Mouse (Mus musculus): ENCODE data around the gene Atp10a.

Gene Atp10a

DNA sequence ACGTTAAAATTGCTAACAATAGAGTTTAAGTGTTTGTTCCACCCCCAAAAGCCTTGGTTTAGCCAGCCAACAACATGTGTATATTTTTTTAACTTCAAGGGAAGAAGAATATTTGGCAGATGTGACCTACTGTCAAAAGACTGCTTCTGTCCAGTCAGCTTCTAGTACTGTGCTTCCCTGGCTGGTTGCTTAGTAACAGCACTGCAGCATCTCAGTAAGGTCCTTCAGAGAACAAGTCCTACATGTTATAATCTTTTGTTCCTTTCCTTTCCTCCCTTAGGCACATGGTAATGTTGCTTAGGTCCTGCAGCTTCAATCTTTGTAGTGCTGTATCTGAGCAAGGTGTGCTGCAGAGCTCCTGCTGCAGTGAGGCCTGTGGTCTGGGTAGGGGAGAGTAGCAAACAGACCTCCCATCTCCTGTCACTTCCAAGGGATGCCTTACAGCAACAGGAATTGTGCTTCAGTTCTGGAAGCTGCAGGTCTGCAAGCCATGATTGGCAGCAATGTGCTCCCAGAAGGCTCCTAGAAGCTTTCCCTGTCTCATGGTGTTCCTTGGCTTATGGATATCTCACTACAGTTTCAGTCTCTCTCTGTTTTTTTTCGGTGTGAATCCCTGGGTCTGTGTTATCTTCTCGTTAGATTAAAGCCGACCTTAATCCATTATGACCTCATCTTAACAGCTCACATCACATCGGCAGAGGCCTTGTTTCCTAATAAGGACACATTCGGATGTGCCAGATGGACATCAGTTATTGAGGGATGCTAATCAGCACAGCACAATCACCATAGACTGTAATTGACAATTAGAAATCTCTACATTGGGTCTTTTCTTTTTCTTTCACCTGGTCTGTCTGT lies 34.3 kb downstream of the Atp10a start:
- DNase-seq, result no peak

DNA sequence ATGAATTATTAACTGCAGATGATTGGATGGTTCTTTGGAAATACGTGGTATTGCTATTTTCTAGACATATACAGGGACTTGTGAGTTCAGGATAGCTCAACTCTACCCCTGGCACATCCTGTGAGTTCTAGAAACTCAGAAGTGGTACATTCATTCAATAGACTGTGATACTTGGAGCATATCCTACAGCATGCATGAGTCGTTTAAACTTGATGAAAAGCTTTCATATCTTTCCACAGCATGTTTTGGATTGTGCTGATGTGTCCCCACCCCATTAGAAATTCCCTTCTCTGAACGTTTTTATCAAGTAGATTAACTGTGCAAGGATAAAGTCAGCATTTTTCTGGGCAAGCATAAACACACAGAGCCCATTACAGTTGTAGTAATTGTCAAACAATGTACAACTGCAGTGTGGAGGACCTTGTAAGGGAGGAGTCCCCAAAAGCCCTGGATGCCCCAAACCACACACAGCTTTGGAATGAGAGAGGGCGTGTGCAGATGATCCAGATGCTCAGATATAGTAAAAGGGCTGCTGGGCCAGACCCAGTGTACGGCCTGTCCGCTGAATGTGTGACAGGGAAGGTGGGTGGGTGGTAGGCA lies 35.1 kb downstream of the Atp10a start:
- DNase-seq, result no peak

DNA sequence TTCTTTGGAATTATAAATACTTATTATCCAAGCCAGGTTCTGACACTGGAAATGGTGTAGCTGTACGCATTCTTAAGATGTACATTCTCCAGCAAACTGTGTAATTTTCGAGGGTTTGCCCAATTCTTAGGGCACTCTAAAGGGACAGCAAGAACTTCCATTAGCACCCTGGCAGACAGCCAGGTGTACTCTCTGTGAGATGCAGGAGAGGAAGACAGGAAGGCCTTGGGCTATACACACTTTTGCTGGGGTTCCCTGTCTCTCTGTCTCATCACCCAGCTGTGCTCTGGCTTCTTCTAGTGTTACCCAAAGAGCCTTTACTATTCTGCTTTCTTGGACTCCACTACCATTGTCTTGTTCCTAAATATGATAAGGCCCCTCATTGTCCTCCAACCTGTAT lies 36.7 kb downstream of the Atp10a start:
- DNase-seq, result peak; percentile 25 to 33

DNA sequence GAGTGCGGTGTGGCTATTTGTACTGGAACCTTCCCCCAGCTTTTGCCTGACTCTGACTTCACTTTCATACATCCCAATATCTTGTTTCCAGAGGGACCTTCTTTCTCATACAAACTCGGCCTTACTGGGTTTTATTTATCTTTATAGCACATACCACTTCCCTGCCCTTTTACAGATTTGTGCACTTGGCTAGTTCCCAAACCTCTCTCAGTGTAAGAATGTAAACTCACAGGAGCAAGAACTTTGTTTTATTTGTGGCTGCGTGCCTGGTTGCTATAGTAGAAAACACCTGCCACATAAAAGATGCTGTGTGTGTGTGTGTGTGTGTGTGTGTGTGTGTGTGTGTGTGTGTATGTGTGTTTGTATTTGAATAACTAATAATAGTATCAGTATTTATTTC lies 37.4 kb downstream of the Atp10a start:
- DNase-seq, result no peak

DNA sequence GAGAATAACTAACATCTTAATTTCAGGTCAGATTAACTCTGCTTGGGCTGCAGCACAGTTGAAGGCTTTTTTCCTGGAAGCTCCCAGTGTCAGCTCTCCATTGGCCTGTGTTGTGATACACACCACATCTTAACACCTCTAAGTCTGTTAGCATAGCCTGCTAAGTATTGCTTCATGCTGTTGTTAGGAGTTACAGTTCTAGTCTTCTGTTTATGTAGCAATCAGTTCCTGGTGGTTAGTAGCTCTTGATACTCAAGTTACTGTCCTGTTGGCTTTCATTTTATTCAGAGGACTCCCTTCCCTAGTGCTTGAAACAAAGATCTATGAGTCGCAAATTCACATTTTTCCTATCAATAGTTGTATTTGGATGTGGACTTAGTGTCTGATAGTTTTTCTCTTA lies 39.7 kb downstream of the Atp10a start:
- DNase-seq, result no peak

DNA sequence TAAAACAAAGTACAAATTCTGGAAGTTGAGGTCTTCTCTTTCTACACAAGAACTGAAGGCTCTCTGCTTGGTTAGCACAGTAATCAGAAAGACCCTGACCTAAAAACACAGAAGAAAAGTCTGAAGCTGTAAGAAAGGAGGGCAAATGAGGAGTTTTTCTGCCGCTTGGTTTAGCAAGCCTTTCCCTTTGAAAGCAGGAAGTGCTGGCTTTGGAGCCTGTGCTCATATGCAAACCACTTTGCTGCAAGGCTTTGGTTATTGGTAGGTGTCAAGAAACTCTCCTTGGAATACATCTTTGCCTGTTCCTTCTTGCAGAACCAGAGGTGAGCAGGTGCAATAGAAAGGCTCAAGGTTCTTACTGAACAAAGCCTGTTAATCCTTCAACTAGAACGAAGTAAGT lies 41.1 kb downstream of the Atp10a start:
- DNase-seq, result peak; percentile 21 to 69

DNA sequence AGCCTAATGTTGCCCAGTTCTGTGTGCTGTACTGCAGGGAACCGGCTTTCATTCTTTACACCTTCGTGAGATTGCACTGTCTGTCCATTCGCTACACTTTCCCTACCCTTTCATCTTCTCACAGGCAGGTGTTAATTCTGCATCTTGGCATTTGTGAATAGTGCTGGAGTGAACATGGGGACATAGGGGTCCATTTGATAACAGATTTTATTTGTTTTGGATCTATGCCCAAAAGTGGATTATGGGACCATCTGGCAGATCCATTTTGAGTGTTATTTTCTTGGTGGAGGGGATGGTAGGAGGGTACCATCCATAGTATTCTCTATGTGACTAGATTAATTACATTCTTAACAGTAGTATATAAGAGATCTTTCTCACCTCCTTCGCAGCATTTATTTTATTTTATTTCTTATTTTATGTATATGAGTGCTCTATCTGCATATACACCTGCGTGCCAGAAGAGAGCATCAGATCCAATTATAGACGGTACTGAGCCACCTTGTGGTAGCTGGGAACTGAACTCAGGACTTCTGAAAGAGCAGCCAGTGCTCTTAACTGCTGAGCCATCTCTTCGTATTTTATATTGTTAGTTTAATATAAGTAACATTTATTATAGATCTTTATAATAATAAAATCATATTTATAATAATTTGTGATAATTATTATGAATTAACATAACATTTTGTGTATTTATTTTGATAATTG lies 42.9 kb downstream of the Atp10a start:
- no peak for DNase-seq

DNA sequence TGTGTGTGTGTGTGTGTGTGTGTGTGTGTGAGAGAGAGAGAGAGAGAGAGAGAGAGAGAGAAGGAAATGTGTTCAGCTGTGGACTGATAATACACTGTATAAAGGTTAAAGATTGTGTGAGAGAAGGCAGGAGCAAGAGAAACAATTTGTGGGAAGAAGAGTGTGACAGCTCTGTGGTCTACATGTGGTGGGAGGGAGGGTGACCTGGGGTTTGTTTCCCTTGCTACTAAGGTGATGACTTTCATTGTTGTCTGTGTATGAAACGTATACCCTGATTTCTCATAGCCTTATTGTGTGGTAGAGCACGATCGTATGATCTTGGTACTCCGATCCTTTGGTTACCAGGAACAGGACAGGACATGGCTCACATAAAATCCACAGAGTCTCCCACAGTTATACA lies 45.3 kb downstream of the Atp10a start:
- no peak for DNase-seq

DNA sequence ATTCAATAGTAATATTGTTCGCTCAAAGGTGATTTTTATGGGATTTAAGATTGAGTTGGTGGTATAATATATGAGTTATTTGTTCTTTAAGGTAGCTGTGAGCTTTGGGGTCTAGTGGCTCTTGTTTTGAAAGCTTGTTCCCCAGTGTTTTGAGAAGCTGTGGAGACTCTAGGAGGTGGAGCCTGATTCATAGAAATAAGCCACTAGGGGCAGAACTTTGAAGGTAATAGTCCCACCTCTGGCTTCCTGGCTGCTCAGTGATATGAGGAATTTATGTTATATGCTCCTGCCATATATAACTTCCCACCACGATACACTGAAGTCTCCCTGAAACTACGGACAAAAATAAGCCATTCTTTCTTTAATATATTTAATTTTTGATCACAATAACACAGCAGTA lies 49.2 kb downstream of the Atp10a start:
- DNase-seq, result no peak

DNA sequence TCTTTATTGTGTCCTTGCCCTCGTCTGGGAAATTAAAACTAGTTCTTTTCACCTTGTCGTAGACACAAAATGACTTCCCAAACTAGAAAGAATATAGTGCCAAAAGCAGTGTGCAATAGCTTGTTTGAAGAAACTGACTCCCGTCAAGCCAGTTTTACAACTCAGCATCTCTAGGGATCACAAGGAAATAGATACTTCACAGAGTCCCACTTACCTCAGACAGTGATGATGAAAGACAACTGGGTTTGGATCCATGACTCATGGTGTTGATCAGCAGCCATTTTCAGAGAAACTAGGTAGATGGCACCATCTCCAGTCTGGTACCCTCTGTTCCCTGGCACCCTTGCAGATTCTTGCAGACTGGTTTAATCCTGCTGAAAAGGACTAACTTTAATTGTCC lies 53.3 kb downstream of the Atp10a start:
- DNase-seq, result no peak

DNA sequence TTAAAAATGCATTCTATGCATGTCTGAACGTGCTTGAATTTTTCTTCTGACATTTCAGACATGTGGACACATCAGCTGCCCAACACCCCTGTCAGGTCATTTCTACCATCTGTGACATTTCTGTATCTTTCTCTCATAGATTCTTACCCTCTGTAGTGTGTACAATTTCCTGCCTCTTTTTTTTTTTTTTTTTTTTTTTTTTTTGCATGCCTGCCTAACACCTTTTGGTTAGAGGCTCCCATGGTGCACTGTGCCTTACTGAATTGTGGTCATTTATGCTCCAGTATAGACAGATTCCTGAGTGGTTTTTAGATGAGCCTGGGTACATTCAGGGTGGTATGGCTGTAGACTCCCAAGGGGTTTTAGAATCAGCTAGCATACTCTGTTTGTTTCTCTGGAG lies 54.3 kb downstream of the Atp10a start:
- DNase-seq, result no peak

DNA sequence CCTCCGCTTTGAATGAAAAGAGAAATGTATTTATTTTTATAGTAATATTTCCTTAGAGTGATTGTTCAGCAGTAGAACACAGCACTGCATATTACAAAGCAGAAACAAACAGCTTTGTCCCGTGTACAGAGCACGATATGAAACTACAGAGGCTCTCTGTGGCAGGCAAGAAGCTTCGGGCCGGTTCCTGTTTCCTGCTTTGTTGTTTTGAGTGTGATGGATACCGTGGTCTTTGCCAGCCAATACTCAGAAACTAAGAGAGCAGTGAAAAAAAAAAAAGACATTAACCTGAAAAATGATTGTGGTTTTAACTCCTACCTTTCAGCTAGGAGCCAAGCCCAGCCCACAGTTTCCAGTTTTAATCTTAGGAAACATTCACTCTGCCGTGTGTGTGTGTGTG lies 55.8 kb downstream of the Atp10a start:
- DNase-seq, result no peak

DNA sequence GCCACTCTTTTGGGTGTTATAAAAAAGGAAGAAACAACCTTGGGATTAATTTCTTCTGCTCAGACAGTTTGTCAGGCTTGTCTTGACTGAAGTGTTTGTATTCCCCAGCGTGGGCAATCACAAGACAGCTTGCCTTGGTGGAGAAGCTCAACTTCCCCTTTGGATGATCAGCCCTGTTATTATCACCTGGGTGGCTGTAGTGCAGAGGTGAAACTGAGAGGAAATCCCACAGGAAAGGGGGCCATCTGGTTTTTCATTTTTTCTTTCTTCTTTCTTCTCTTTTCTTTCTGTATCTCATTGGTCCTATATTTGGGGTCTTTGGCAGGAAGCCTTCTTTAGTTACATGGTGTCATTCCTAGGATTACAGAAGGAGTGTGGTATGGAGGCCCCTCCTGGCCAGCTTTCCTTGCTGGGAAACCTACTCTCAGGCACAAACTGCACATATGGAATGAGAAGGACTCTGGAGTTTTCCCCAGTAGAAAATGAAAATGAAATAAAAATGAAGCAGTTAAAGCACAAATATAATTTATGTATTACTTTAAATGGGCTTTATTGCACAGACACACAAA lies 59.7 kb downstream of the Atp10a start:
- no peak for DNase-seq

DNA sequence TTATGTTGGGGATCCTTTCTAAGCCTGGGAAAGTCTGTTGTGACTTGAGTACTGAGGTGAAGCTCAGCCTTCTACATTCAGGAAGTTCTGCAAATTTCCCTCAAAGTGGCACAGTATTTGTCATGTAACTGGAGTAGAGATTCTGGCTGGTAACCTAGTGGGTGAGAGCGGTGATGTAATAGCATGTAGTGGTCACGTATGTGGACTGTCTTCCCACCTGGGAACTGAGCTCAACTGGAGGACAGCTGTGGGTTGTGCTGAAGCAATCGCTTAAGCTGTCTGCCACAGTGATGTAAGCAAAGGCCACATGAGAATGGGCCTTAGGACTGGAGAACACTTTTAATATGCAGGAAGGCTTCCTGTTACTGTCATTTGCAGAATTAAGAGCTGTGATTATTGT lies 60.7 kb downstream of the Atp10a start:
- DNase-seq, result no peak

DNA sequence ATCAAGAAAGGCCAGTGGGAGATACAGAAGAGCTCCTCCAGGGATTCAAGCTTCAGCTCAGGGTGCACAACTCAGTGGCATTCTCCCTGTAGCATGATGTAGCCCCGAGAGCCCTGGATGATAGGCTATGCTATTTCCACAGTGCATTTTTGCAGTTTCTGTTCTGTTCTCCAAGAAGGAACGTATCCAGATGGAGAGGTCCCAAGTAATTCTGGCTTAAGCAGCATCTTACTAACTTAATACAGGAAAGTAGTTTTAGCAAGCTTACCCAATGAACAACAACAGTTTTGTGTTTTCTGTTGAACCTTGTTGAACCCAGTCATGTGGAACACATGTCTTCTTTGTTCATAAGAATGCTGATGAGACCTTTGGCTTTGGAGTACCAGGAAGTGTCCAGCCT lies 62.6 kb downstream of the Atp10a start:
- no peak for DNase-seq

DNA sequence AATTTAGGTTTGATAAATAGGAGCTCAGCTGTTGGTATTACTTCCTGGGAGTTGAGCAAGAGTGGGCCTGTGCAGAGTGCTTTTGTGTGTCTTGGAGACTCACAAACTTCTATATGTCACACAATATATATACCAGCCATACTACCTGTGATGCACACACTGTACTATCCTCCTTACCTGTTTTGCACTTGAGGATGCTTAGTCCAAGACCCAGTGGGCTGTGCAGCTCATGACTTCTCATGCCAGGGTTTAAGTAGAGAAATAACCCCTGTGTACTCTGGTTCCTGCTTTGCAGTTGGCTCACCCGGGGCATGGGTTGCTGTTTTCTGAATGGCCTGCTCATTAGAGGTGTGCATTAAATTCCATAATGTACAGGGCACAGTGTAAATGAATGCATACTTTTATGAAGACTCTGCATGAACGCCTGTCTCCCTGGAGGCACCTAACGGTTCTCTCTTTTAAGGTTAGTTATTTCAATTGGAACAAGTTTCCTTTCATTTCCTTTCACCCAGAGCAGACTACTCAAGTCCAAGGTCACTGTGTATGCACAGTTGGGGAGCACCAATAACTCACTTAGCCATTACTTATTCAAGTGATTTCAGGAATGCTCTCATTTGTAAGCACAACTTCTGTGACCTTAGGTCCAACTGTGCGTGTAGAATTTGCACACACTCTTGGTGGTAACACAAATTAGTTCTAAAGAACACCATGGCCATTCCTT lies 63.4 kb downstream of the Atp10a start:
- no peak for DNase-seq

DNA sequence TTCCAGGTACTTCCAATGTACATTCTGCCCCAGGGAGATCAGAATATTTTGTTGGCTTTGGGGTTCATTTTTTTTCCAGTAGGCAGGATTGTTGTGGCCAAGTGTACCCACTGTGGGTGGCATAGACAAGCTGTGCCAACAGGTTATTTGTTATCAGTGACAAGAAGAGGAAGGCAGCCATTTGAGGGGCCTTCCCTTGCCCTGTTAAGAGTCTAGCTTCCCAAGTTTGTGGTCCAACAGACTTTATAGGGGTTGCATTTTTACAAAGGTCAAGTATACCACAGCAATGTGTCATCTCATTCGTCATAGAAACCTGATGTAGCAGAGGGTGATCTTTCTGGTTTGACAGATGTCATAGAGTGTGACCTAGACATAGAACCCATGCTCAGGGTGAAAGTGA lies 66.3 kb downstream of the Atp10a start:
- no peak for DNase-seq

DNA sequence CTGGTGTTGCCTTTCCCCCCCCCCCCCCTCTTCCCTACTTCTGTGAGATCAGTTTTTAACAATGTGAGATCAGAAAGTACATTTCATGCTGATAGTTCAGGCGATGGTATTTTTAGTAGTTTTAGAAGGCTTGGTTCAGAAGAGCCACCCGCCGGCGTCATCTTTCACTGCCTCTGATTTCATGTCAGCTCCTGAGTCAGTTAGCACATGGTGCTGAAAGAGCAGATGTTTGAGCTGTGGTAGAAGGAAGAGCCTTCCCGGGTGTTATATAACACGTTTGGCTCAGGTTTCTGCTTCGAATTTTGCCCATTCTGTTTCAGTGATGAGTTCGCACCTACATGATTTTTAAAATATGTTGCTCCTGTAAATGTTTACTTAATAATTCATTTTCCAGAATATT lies 74.2 kb downstream of the Atp10a start:
- peak in 1 of 2 experiments; percentile 53 for DNase-seq

DNA sequence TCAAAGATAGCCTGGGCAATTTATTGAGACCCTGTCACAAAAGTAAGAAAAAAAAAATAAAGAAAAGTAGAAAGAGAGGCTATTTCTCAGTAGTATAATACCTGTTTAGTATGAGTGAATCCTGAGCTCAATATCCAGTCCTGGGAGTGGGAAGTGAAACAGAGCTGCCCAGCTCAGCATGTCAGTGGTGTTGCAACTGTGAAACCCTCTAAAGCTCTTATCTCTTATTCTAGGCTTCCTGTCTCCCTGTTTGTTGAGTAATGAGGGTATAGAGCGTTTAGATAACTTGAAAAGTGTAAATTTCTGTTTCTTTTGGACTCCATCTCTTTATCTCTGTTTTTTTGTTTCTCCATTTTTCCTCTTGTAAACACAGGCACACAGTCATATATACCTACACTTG lies 74.9 kb downstream of the Atp10a start:
- DNase-seq, result no peak

DNA sequence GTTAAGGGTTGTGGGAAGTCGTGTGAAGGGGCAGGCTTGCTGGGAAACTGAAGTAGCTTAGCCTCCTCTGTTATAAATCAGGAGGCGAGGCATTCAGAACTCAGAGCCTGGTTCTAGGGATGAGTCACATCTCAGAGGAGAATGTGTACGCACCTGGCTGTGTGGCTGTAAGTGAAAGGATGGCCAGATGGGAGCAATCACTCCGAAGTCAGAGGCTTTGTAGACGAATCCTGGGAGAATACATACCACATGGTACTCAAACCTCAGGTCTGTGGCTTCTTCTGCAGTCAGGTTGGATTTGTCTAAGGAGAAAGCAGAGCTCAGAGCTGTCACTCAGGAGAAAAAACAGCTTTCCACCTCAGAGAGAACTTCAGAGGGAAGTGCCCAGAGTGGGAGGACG lies 76.4 kb downstream of the Atp10a start:
- peak in 1 of 2 experiments; percentile 16 for DNase-seq

DNA sequence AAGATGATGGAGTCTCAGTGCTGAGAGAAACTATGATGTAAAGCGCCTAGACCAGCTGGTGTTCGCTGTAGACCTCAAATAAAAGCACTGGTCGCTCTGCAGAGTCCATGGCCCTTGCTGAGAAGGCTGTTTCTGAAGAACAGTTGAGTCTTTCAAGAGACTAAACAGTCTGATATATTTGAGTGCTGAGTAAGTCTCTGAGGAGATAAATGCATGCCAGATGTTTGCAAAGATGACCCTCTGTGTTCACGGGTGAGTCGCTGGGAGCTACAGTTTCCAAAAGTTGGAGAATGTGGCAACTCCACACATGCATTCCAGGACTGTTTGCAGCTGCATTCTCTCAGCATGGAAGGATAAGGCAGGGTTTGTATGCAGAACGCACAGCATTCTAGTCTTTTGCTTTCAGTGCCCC lies 77.5 kb downstream of the Atp10a start:
- no peak for DNase-seq

DNA sequence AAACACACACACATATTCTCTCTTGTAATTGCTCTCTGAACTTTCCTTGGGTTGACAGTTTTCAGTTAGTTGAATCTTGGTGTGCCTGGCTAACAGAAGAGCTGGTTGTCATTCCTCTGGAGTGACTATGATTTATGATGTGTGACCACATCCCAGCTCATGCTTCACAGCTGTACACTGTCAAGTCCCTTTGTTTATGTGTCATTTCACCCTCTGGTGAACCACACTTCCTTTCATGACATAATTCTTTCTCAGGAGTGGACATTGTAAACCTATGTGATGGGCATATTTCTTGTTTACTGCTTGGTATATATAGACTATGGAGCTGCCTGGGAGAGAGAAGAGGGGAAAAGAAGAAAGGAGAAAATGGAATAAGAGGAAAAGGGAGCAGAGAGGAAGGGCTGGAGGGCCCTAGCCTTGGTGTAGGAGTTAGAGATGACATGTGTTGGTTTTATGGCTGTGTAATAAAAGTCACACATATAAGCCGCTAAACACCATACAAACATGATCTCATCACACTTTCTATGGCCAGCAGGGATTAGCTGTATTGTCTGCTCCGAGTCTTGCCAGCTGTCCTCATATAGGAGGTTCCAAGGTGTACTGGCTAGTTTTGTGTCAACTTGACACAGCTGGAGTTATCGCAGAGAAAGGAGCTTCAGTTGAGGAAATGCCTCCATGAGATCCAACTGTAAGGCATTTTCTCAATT lies 81.0 kb downstream of the Atp10a start:
- no peak for DNase-seq
